Mouse (Mus musculus) megakaryocyte, embryonic 14.5 days (primary cell): Measurements from ENCODE around the gene Gm49384.

Experiments
- FLI1 ChIP-seq: IDR thresholded peaks from 2 replicates; pipeline ENCODE4 v1.6.1; 2012; ENCODE audit warnings: low read length, inconsistent platforms, mixed read lengths
- GATA1 ChIP-seq: IDR thresholded peaks from 3 replicates; pipeline ENCODE4 v1.6.1; 2012; ENCODE audit warnings: mixed read lengths, low read length, inconsistent platforms, borderline replicate concordance

- TF ChIP-seq GATA1 (no peak), FLI1 (no peak)
Observed at GRCm38 (mm10) chr12:69241405-69241770, 37.3 kb upstream of the Gm49384 start.
